Mouse (Mus musculus) gastrocnemius, adult 18-20 months (tissue): ENCODE data around the gene Gbp5. TPM values are rescaled to one million over a fixed set of nuclear protein-coding genes. Genes with fewer than 3 reads are reported as not detected.
"Not testable (repeated sequence)": the region's sequence is repeated elsewhere in the genome, so short reads cannot be mapped to it uniquely, and the experiment has no call there.

Experiments
- DNase-seq: peaks from one replicate; pipeline ENCODE4 v3.0.0; 2021; ENCODE audit warnings: low spot score
- total RNA-seq, 2 experiments: library from RNA; stranded (reverse); gene quantifications; 2 replicates each; pipeline ENCODE4 v1.2.3; 2021

The Gbp5 gene
- total RNA-seq, 2 experiments from 2014 or later = 0.98 to 3.9 TPM

DNA sequence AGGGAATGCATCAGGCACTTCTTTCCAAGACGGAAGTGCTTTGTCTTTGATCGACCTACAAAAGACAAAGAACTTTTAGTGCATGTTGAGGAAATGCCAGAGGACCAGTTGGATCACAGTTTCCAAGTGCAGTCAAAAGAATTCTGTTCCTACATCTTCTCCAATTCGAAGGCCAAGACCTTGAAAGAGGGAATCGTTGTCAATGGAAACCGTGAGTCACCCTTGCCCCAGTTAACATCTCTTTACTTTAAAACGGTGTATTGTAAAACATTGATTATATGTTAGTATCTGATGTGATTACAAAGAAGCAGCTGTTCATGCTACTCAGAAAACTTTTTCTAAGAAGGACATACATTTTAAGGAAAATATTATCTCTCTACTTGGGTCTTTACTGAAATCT is 47.6 kb downstream of the Gbp5 start:
- no peak for DNase-seq

DNA sequence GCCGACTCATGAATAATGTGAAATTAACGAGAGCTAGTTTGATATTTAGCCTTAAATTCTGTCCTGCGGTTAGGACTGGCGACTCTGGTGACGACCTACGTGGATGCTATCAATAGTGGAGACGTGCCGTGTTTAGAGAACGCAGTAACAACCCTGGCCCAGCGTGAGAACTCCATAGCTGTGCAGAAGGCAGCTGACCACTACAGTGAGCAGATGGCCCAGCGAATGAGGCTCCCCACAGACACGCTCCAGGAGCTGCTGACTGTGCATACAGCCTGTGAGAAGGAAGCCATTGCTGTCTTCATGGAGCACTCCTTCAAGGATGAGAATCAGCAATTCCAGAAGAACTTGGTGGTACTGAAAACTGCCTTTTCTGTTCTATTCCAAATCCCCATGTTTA is 49.0 kb downstream of the Gbp5 start:
- DNase-seq = not testable (repeated sequence)

DNA sequence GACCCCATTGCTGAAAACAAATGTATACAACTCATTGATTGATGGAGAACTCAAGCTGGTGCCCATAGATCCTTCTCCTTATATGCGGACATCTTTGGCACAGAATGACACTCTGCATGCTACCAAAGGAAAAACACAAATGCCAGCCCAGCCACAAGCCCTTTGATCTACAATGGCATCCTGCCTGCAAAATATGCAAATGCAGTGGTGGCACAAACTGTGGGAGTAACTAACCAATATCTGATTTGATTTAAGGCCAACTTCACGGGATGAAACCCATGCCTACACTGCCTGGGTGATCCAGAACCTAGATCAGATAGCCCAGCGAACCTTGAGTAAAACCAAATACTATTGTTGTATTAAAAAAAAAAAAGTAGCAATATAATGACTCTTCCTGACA is 52.9 kb downstream of the Gbp5 start:
- no peak for DNase-seq

DNA sequence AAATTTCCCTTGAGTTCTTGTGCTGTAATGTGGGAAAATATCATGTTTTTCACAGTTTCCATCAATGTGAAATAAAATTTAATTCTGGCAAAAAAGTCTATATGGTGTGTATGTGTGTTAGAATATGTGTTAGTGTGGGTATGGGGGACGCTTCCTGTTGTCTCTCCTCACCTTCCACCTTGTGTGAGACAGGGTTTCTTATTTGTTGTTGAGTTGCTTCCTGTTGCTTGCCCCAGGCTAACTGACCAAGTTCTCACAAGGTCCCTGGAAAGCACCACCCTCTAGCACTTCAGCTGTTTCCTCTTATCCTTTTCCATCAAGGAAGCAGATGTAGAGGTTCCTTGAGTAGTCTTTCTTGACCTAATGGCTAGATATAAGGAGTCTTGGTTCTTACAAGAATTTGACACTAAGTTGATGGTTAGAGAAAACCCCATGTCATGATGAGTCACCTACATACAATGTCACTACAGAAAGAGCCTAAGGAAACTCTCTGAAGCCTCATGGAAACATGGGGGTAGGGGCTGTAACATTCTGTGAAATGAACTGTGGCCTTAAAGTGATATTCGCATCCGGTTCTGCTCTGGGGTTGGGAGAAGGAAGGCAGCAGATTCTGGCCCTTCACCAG is 56.4 kb downstream of the Gbp5 start:
- no peak for DNase-seq

DNA sequence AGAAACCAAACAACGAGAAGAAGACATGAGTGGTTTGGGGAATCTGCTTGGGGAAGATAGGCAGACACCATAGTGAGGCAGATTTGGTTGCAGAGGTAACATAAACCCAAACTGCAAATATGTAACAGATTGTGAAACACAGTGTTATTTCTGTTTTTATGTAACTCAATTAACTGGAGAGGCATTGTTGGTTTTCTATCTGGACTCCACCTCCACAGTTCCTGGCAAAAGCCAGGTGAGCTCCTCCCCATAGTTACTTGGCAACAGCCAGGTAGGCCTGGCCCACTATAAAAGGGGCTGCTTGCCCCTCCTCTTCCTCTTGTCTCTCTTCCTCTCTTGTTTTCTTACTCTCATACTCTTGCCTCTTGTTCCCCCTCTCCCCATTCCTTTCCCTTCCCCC is 60.8 kb downstream of the Gbp5 start:
- no peak for DNase-seq

DNA sequence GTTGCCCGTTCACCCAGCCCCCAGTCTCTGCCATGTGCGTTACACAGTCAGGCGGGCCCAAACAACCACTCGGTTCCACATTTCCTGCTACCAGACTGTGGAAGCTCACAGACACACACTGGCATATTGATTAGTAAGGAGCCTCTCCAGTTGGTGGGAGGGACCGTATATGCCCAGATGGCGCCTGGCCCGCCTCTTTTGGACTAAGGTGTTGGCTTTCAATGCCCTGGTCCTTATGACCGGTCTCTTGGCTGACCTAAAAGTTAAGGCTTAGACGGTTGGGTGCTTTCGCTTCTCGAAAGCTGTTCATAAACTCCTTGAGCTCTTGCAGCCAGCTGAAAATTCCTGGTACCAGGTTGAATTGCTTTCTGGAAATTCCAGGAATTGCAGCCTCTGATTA is 61.8 kb downstream of the Gbp5 start:
- no peak for DNase-seq

DNA sequence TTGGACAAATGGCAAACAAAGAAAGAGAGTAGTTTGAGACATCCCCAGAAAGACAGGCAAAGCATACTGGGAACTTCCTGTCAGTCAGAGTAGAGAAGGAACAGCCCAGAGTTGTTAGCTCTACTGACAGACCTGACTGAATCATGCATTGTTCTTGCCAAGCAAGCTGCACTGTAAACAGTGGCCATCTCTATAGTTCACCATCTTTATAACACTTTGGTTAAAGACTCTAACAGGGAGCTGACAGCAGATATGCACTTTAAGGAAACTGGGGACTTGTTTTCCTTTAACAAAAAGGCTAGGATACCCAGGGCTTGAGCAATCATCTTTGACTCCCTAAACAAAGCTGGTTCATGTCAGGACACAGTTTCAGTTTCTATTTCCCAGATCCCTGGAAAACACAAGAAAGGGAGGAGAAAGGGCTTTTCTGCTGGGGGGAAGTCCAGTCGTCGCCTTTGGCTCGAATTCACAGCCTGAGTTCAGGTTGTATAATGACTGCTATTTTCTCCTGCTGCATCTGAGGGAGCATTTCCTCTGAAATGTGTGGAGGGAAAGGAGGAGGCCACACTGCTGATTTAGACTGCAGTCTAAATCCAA is 66.0 kb downstream of the Gbp5 start, which contains the start of gene Gbp3:
Gene Gbp3, plus strand, starts transcription at position 395 of the 597 bp plus-strand sequence.
- peak; percentile 44 for DNase-seq

DNA sequence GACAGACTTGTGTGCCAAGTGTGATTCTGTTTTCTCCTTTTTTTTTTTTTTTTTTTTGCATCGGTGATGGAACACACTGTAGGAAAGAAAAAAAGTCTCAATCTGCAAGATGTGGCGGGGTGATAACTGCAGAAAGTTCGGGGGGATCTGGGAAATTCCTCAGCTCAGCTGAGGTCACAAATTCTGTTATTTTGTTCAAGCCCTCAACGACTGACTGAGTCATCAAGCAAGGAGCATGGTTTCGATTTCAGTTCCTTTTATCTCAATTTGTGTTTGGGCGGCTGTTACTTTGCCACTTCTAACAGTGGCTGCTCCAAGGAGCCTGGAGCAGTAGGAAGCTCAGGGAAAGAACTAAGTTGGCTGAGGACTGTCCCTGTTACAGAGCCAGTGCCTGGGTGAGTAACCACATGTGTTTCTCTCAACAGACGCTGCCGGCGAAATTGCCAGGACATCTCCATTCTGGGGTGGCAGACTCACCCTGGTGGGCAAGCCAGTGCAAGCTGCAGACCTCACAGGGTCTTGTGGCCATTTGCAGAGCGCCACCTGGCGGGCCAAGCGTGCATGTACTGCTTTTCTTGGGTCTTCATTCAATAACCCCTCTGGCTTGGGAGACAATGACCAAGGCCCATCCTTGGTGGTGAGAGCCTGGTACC is 66.6 kb downstream of the Gbp5 start:
- peak; percentile 80 for DNase-seq

DNA sequence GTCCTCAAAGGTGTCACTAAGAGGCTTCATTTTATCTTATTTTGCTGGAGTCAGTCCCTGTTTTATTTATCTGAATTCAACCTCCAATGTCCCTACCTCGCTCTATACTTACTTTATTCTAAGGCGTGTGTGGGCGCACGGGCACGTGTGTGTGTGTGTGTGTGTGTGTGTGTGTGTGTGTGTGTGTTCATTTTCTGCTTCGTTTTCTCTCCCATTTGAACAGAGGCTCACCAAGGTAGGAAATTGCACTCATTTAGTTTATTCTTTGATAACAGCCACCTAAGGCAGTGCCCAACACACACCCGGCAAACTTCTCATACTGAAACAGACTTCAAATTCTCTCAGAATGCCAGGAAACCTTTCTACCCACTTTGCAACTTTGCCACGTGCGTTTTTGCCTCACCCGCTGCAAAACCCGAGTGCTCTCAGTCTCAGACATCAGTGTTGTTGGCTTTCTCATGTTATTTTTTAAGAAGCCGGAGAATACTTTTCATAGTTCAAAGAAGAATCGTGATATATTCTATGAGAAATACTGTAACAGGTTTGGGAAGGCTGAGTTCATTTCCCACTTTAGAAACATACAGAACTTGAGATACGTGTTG is 67.4 kb downstream of the Gbp5 start:
- no peak for DNase-seq

DNA sequence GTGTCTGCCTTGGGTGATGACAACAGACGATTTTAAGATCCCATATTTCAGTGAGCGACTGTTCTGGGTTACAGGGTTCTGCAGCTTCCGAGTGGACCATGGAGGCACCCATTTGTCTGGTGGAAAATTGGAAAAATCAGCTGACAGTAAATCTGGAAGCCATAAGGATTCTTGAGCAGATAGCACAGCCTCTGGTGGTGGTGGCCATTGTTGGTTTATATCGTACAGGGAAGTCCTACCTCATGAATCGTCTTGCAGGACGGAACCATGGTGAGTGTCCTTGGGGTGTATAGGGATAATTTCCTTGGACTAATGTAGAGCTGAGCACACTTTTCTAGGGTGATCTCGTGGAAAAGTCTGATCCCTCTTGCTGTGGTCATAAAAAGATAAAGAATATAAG is 67.9 kb downstream of the Gbp5 start:
- DNase-seq = no peak

DNA sequence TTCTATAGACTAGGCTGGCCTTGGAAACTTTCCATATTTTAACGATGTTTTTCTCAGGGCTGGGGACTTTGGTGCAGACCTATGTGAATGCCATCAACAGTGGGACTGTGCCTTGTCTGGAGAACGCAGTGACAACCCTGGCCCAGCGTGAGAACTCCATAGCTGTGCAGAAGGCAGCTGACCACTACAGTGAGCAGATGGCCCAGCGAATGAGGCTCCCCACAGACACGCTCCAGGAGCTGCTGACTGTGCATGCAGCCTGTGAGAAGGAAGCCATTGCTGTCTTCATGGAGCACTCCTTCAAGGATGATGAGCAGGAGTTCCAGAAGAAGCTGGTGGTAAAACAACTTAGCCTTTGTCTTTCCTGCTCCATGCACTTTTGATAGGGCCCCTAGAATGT is 73.7 kb downstream of the Gbp5 start:
- not testable (repeated sequence) for DNase-seq

DNA sequence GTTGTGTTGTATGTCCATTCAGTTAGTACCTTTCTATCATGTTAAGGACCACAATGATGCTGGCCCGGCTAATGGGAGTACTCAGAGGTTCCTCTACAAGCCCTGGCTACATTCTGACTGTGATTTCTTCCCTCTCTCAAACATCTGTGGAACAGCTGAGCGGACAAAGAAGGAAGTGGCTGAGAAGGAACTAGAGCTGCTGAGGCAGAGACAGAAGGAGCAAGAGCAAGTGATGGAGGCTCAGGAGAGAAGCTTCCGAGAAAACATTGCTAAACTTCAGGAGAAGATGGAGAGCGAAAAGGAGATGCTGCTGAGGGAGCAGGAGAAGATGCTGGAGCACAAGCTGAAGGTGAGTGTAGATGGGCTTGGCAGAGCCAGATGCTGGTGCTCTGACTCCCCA is 77.0 kb downstream of the Gbp5 start:
- DNase-seq = no peak

Other genes starting within 250 kb of the Gbp5 start
- gene Pdlim5, start 98.3 kb upstream of the Gbp5 start, total RNA-seq = 100 to 1,000 TPM; 496 to 567 TPM
- gene Gbp7, start 36.4 kb downstream of the Gbp5 start, total RNA-seq = 1 to 10 TPM; 2.8 to 6.9 TPM
- 1 to 10 TPM; 1.6 to 4.3 TPM for gene Gbp3, start 66.0 kb downstream of the Gbp5 start, total RNA-seq
- gene Gbp2b, start 100.9 kb downstream of the Gbp5 start, total RNA-seq = under 1 TPM in 1 of 2 experiments, not detected in 1; 0.19 TPM
- gene Gbp2, start 126.6 kb downstream of the Gbp5 start, total RNA-seq = 1 to 10 TPM; 2.4 to 5.7 TPM
- 10 to 100 TPM; 10.4 to 10.6 TPM for gene Kyat3, start 207.1 kb downstream of the Gbp5 start, total RNA-seq